Mouse (Mus musculus): ENCODE measurements at regions not wholly inside any gene's neighbourhood (a gene's known extent, or its start where the extent isn't known, plus 50 kb on each side); places are given as distances from the start of the nearest gene placed in this dataset.

DNA sequence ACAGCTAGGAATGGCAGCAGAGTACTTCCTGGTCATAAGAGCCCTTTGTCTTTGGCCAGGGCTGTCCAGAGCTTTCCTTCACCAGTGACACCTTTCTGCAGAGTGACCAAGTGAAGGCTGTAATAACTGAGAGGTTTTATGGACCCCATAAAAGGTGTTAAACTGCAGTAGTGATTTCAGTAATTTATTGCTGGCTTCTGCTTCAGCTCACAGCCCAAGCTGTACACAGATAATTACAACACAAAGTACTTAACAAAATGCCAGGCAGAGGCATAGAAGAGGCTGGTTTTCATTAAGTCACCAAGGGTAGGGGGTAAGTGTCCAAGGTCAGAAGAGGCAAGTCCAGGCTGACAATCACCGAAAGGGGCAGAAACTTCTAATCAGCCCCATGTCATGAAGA, 83.8 kb downstream of the Eif4e start:
- H3K4me3 ChIP-seq (ENCODE audit: insufficient read depth, poor library complexity, severe bottlenecking): no peak overlapping the region
- TF ChIP-seq CTCF (IDR thresholded peaks at IDR 0.05; ENCODE audit: control insufficient read depth, insufficient read depth, insufficient read length): no peak
- TF ChIP-seq CEBPB (IDR thresholded peaks at IDR 0.05; ENCODE audit: low read depth): no peak
- H3K79me3 ChIP-seq (ENCODE audit: low read depth): no peaks in the 10 kb centered on the region
- no peaks in the 10 kb centered on the region for H3K79me2 ChIP-seq (ENCODE audit: control insufficient read depth, insufficient read depth)
- no peaks in the 10 kb centered on the region for H3K36me3 ChIP-seq (ENCODE audit: control insufficient read depth, insufficient read depth)
- no peaks in the 10 kb centered on the region for H3K27me3 ChIP-seq (ENCODE audit: control insufficient read depth, insufficient read depth, insufficient read length)
- no peak overlapping the region for H3ac ChIP-seq (ENCODE audit: control insufficient read depth, insufficient read length, low read depth)

DNA sequence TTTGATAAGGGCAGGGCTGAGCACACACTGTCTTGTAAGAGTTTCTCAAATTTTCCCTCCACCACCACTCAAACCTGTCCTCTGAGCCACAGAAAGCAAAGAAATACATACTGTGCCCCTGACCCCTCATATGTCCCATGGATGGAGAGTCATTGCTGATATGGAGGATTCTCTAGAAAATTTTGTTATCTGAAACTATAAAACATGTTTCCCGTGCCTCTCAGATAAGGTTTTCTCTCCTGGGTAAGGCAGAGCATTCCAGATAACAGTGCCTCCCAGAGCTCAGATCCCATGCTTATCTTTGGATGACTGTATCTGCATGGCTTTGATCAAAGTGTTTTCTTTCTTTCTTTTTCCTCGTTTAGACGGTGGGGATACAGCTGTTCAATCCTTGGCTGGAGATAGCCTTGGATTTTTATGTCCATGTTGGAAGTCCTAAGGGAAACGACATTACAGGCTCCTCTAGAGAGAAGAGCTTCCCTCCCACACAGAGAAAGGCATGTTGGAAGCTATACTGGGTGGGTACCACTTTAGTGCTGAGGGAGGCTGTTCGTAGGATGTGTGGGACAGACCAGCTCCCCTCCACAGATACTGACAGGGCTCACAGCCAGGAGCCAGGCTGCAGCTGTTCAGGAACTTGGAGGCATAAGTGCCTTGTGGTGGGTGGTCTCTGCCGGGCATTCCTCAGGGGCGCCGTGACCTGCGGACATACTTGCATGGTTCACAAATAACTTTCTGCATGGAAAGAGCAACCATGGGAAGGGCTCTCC, 87.1 kb downstream of the Eif4e start:
- Histone ChIP-seq H3K79me3 (ENCODE audit: low read depth) (no peaks in the 10 kb centered on the region), H3K36me3 (ENCODE audit: control insufficient read depth, insufficient read depth) (no peaks in the 10 kb centered on the region), H3K79me2 (ENCODE audit: control insufficient read depth, insufficient read depth) (no peaks in the 10 kb centered on the region), H3K27me3 (ENCODE audit: control insufficient read depth, insufficient read depth, insufficient read length) (no peaks in the 10 kb centered on the region), H3K4me3 (ENCODE audit: insufficient read depth, poor library complexity, severe bottlenecking) (no peak overlapping the region), H3ac (ENCODE audit: control insufficient read depth, insufficient read length, low read depth) (no peak overlapping the region)
- TF ChIP-seq CEBPB (IDR thresholded peaks at IDR 0.05; ENCODE audit: low read depth) (no peak), USF1 (IDR thresholded peaks at IDR 0.05; ENCODE audit: low read depth) (no peak), MYOG (IDR thresholded peaks at IDR 0.05; ENCODE audit: control insufficient read depth, extremely low read depth, insufficient read length) (no peak), CTCF (IDR thresholded peaks at IDR 0.05; ENCODE audit: control insufficient read depth, insufficient read depth, insufficient read length) (no peak), FOSL1 (IDR thresholded peaks at IDR 0.05; ENCODE audit: insufficient read depth, low read length, poor library complexity, severe bottlenecking) (no peak), MYOD1 (IDR thresholded peaks at IDR 0.05; ENCODE audit: control insufficient read depth, insufficient read length, low read depth) (no peak), MAX (IDR thresholded peaks at IDR 0.05) (no peak)

DNA sequence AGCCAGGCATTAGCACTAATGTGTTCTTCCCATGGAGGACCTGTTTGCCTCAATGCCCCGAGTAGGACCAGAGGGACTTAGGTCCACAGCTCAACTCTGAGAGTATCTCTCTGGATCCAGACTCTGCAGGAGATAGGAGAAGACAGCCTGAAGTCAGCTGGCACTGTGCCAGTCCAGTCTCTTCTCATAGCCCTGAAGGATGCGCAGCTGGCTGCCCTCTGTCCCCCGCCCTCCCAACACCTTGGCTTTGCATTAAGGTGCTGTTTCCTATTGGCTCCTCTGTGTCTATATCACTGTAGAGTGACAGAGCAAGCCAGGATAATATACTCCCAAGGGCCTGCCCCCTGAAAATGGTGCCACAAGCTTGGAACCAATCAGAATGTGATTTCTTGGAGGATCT, 87.7 kb downstream of the Eif4e start:
- H3K79me2 ChIP-seq (ENCODE audit: control insufficient read depth, insufficient read depth): no peaks in the 10 kb centered on the region
- H3K4me3 ChIP-seq (ENCODE audit: insufficient read depth, poor library complexity, severe bottlenecking): no peak overlapping the region
- no peaks in the 10 kb centered on the region for H3K79me3 ChIP-seq (ENCODE audit: low read depth)
- no peaks in the 10 kb centered on the region for H3K27me3 ChIP-seq (ENCODE audit: control insufficient read depth, insufficient read depth, insufficient read length)
- H3K36me3 ChIP-seq (ENCODE audit: control insufficient read depth, insufficient read depth): no peaks in the 10 kb centered on the region
- no peak for TF ChIP-seq MYOD1 (IDR thresholded peaks at IDR 0.05; ENCODE audit: control insufficient read depth, insufficient read length, low read depth)
- H3ac ChIP-seq (ENCODE audit: control insufficient read depth, insufficient read length, low read depth): no peak overlapping the region

DNA sequence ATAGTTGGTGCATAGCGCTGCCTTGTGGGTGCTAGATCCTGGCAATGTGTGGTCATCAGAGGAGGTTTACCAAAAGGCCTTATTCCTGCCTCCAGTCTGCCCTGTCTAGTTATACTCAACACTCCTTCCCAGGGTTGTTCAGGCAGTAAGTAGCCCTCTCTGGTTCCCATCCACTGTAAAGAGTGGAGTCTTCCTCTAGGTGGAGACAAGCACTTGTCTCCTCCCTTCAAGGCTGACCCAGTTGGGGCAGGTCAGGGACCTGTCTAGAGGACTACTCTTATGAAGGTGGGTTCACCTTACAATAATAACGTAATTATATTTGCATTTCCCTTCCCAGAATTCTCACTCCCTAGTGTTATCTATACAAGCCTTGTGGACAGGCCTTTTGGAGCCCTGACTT, 88.9 kb downstream of the Eif4e start:
- no peak overlapping the region for H3ac ChIP-seq (ENCODE audit: control insufficient read depth, insufficient read length, low read depth)
- H3K36me3 ChIP-seq (ENCODE audit: control insufficient read depth, insufficient read depth): no peaks in the 10 kb centered on the region
- H3K79me3 ChIP-seq (ENCODE audit: low read depth): no peaks in the 10 kb centered on the region
- no peak for TF ChIP-seq MYOD1 (IDR thresholded peaks at IDR 0.05; ENCODE audit: control insufficient read depth, insufficient read length, low read depth)
- no peak for TF ChIP-seq MAX (IDR thresholded peaks at IDR 0.05)
- TF ChIP-seq USF1 (IDR thresholded peaks at IDR 0.05; ENCODE audit: low read depth): no peak
- no peak for TF ChIP-seq FOSL1 (IDR thresholded peaks at IDR 0.05; ENCODE audit: insufficient read depth, low read length, poor library complexity, severe bottlenecking)
- no peak for TF ChIP-seq MYOG (IDR thresholded peaks at IDR 0.05; ENCODE audit: control insufficient read depth, extremely low read depth, insufficient read length)
- no peak for TF ChIP-seq CTCF (IDR thresholded peaks at IDR 0.05; ENCODE audit: control insufficient read depth, insufficient read depth, insufficient read length)
- TF ChIP-seq CEBPB (IDR thresholded peaks at IDR 0.05; ENCODE audit: low read depth): no peak
- no peak overlapping the region for H3K4me3 ChIP-seq (ENCODE audit: insufficient read depth, poor library complexity, severe bottlenecking)
- H3K27me3 ChIP-seq (ENCODE audit: control insufficient read depth, insufficient read depth, insufficient read length): no peaks in the 10 kb centered on the region
- no peaks in the 10 kb centered on the region for H3K79me2 ChIP-seq (ENCODE audit: control insufficient read depth, insufficient read depth)

DNA sequence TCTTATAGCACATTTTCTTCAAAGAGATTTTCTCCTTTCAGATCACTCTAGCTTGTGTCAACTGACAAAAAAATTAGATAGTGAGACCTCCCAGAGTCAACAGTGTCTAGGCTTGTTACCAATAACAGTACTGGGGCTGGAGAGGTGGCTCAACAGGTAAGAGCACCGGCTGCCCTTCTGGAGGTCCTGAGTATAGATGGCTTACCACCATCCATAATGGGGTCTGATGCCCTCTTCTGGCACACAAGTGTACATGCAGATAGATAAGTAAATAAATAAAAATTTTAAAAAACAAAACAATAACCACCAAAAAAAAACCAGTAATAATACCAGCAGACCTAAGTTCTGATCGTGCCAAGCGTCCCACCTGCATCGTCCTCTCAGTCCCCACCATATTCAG, 94.3 kb downstream of the Eif4e start:
- Histone ChIP-seq H3K79me2 (ENCODE audit: control insufficient read depth, insufficient read depth) (no peaks in the 10 kb centered on the region), H3K27me3 (ENCODE audit: control insufficient read depth, insufficient read depth, insufficient read length) (no peaks in the 10 kb centered on the region), H3K36me3 (ENCODE audit: control insufficient read depth, insufficient read depth) (no peaks in the 10 kb centered on the region), H3K4me3 (ENCODE audit: insufficient read depth, poor library complexity, severe bottlenecking) (no peak overlapping the region), H3K79me3 (ENCODE audit: low read depth) (no peaks in the 10 kb centered on the region), H3ac (ENCODE audit: control insufficient read depth, insufficient read length, low read depth) (no peak overlapping the region)
- no peak for TF ChIP-seq MAX (IDR thresholded peaks at IDR 0.05)
- no peak for TF ChIP-seq CTCF (IDR thresholded peaks at IDR 0.05; ENCODE audit: control insufficient read depth, insufficient read depth, insufficient read length)
- no peak for TF ChIP-seq FOSL1 (IDR thresholded peaks at IDR 0.05; ENCODE audit: insufficient read depth, low read length, poor library complexity, severe bottlenecking)
- TF ChIP-seq USF1 (IDR thresholded peaks at IDR 0.05; ENCODE audit: low read depth): no peak
- TF ChIP-seq CEBPB (IDR thresholded peaks at IDR 0.05; ENCODE audit: low read depth): no peak
- TF ChIP-seq MYOD1 (IDR thresholded peaks at IDR 0.05; ENCODE audit: control insufficient read depth, insufficient read length, low read depth): no peak
- TF ChIP-seq MYOG (IDR thresholded peaks at IDR 0.05; ENCODE audit: control insufficient read depth, extremely low read depth, insufficient read length): no peak

DNA sequence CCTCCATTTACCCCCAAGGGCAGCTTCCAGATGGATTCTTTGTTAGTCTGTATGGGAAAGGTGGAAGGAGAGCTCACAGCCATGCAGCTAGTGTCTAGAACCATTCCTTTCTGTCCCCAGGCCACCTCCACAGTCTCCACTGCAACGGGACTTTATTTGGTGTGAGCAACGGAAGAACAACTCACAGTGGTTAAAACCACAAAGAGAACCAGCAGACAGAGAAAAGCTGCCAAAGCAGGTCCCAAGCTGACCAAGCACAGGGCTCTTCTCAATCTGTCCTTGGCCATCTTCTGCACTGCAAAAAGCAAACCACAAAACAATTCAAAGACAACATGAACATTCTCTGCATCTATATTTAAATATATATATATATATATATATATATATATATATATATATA, 98.1 kb downstream of the Eif4e start:
- Histone ChIP-seq H3K27me3 (ENCODE audit: control insufficient read depth, insufficient read depth, insufficient read length) (no peaks in the 10 kb centered on the region), H3K4me3 (ENCODE audit: insufficient read depth, poor library complexity, severe bottlenecking) (no peak overlapping the region), H3ac (ENCODE audit: control insufficient read depth, insufficient read length, low read depth) (no peak overlapping the region), H3K79me2 (ENCODE audit: control insufficient read depth, insufficient read depth) (no peaks in the 10 kb centered on the region), H3K36me3 (ENCODE audit: control insufficient read depth, insufficient read depth) (no peaks in the 10 kb centered on the region), H3K79me3 (ENCODE audit: low read depth) (no peaks in the 10 kb centered on the region)
- no peak for TF ChIP-seq MAX (IDR thresholded peaks at IDR 0.05)
- no peak for TF ChIP-seq USF1 (IDR thresholded peaks at IDR 0.05; ENCODE audit: low read depth)
- no peak for TF ChIP-seq CEBPB (IDR thresholded peaks at IDR 0.05; ENCODE audit: low read depth)
- no peak for TF ChIP-seq FOSL1 (IDR thresholded peaks at IDR 0.05; ENCODE audit: insufficient read depth, low read length, poor library complexity, severe bottlenecking)

Measured in C2C12 (cell line).